Mouse (Mus musculus) intestine, embryonic 14.5 days (tissue): Measurements from ENCODE around the gene Lrfn1. TPM values are rescaled to one million over a fixed set of nuclear protein-coding genes. Genes with fewer than 3 reads are reported as not detected.

ENCODE experiments used
- ATAC-seq: fragments of 200-750 bp; cut with Nextera tagmentation; replicated peaks from 2 replicates; pipeline ENCODE4 v1.8.0; 2017; ENCODE audit warnings: low read depth, moderate number of reproducible peaks, moderate TSS enrichment, moderate library complexity; ENCODE audit not compliant: low FRiP score, low TSS enrichment
- DNase-seq: peaks from one replicate; pipeline ENCODE4 v3.0.0-alpha.2; 2018; ENCODE audit warnings: low spot score
- H3K27ac ChIP-seq: fragments of 300-500 bp; sonication (generic); 2 replicates; pipeline ENCODE4 v1.5.1; 2014; ENCODE audit warnings: low read depth, mild to moderate bottlenecking, control low read depth
- H3K27me3 ChIP-seq: fragments of 300-500 bp; sonication (generic); replicated peaks from 2 replicates; pipeline ENCODE4 v1.6.1; 2014; ENCODE audit warnings: low read length, control low read depth; ENCODE audit not compliant: control insufficient read depth, insufficient read depth
- H3K36me3 ChIP-seq: fragments of 300-500 bp; sonication (generic); 2 replicates; pipeline ENCODE4 v1.6.1; 2014; ENCODE audit warnings: low read length, control low read depth; ENCODE audit not compliant: control insufficient read depth, insufficient read depth
- H3K4me1 ChIP-seq: fragments of 300-500 bp; sonication (generic); replicated peaks from 2 replicates; pipeline ENCODE4 v1.6.1; 2014; ENCODE audit warnings: low read length, control low read depth, mixed read lengths; ENCODE audit not compliant: control insufficient read depth, insufficient read depth
- H3K4me2 ChIP-seq: fragments of 300-500 bp; sonication (generic); 2 replicates; pipeline ENCODE4 v1.6.1; 2014; ENCODE audit warnings: low read length
- H3K4me3 ChIP-seq: fragments of 300-500 bp; sonication (generic); 2 replicates; pipeline ENCODE4 v1.5.1; 2014; ENCODE audit warnings: low read depth, low read length, control low read depth, mixed read lengths
- H3K9ac ChIP-seq: fragments of 300-500 bp; sonication (generic); 2 replicates; pipeline ENCODE4 v1.6.1; 2014; ENCODE audit warnings: mild to moderate bottlenecking, low read length
- H3K9me3 ChIP-seq: fragments of 300-500 bp; sonication (generic); 2 replicates; pipeline ENCODE4 v1.6.1; 2016; ENCODE audit warnings: low read length, control low read depth; ENCODE audit not compliant: control insufficient read depth
- WGBS: fragments of 180-500 bp; shearing (Covaris S2); extraction: QIAGEN DNeasy Blood & Tissue Kit; methylation state at CpG from one replicate; pipeline ENCODE4 v1.1.7; 2014; 5-methylcytosine and 5-hydroxymethylcytosine counted together
- polyA plus RNA-seq: library from polyadenylated mRNA; unstranded; fragments of >200 nt; fragmentation: Nextera tagmentation; extraction: Ambion mirVana; gene quantifications from 2 replicates; pipeline ENCODE4 v1.2.1, GENCODE M21; 2014

The Lrfn1 gene
- polyA plus RNA-seq, 1 experiment from 2014 or later, result 4.1 TPM

DNA sequence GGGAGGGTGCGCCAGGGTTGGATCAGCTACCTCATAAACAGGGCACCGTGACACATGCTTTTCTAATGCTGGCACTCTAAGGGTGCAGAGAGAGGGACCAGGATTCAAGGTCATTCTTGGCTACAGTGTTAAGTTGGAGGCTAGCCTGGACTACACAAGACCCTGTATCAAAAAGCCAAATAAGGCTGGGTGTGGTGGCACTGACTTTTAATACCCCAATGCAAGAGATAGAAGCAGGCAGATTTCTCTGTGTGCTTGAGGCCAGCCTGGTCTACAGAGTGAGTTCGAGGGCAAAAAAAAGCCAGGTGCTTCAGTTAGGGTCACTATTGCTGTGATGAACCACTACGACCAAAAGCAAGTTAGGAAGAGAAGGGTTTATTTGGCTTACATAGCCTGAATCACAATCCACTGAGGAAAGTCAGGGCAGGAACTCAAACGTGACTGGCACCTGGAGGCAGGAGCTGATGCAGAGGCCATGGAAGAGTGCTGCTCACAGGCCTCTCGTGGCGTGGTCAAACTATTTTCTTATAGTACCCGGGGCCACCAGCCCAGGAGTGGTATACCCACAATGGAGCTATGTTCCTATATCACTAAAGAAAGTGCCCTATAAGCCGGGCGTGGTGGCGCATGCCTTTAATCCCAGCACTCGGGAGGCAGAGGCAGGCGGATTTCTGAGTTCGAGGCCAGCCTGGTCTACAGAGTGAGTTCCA lies 9.8 kb upstream of the Lrfn1 start:
- Histone ChIP-seq H3K36me3 (no peaks in the 10 kb centered on the region), H3K4me3 (no peak overlapping the region), H3K4me2 (no peak overlapping the region), H3K4me1 (no peaks in the 10 kb centered on the region), H3K27ac (no peak overlapping the region), H3K9me3 (no peaks in the 10 kb centered on the region), H3K27me3 (no peaks in the 10 kb centered on the region), H3K9ac (no peak overlapping the region)
- DNase-seq, result no peak
- no peak for ATAC-seq
- 90% methylated on average over 14 of the region's 14 CpGs for WGBS

DNA sequence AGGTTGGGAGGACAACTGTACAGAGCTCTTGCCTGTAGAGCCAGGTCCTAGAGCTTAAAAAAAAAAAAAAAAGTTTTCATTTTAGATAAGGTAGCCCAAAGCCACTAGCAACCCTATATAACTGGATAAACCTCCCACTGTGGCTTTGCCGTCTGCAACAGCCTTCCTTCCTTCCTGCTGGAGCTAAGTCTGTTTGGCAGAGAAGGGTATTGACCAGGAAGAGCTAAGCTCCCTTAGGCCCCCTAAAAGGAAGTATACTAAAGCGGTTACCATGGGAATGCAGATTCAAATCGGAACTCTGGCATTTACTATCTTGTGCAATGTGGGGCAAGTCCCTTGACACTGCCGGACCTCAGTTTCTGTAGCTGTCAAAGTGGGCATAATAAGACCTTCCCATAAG lies 9.1 kb upstream of the Lrfn1 start:
- Histone ChIP-seq H3K4me3 (no peak overlapping the region), H3K27ac (no peak overlapping the region), H3K4me2 (no peak overlapping the region), H3K9me3 (no peaks in the 10 kb centered on the region), H3K36me3 (no peaks in the 10 kb centered on the region), H3K27me3 (no peaks in the 10 kb centered on the region), H3K9ac (no peak overlapping the region), H3K4me1 (no peaks in the 10 kb centered on the region)
- no peak for ATAC-seq
- DNase-seq, result no peak
- 38% methylated on average over 4 of the region's 4 CpGs for WGBS

DNA sequence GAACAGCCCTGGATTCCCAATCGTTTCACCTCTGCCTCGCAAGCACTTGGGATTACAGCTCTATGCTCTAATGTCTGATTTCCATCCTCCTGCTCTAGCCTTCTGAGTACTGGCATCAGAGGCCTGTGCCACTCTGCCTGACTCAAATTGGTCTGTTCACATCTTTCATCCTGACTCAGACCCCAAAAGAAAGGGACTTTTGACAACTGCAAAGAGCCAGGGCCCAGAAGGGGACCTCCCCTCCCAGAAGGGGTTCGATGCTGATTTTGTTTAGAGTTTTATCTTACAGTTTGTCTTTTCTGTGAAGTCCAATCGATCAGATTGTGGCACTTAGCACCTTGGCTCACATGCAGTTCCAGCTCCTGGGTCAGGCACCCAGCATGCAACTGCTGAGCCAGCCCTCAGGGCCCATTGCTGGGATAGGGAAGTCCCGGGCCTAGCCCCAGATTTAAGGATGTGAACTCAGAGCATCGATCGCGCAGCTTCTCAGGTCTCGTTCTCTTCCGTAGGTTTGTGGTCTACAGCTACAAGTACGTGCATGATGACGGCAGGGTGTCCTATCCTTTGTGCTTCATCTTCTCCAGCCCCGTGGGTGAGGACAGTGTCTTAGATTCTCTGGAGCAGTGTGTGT lies 7.3 kb upstream of the Lrfn1 start:
- no peaks in the 10 kb centered on the region for H3K36me3 ChIP-seq
- WGBS, result 83% methylated on average over 13 of the region's 13 CpGs
- DNase-seq (no peak), ATAC-seq (no peak)
- H3K27ac ChIP-seq, result no peak overlapping the region
- H3K9me3 ChIP-seq, result no peaks in the 10 kb centered on the region
- H3K4me1 ChIP-seq, result no peaks in the 10 kb centered on the region
- no peaks in the 10 kb centered on the region for H3K27me3 ChIP-seq
- H3K4me2 ChIP-seq, result no peak overlapping the region
- no peak overlapping the region for H3K4me3 ChIP-seq
- H3K9ac ChIP-seq, result no peak overlapping the region

DNA sequence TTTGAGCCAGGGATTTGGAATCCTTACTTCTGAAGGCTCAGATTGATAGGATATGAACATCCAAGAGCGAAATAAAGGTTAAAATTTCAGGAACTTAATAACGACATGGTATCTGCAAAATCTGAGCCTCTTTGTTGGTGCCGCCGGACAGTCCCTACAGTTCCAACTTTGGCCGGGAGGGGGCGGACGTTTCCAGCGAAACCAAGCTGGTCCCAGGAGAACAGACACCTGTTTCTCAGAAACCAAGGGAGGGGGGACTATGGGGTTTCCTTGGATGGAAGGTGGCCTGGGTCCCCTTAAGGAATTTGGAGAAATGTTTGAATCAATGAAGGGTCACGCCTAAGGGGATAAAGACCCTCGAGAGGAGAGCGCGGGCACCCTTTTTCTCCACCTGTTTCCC lies 5.3 kb upstream of the Lrfn1 start:
- H3K4me3 ChIP-seq, result no peak overlapping the region
- ATAC-seq (no peak), DNase-seq (peak; percentile 98)
- WGBS, result 8% methylated on average over 12 of the region's 12 CpGs
- no peak overlapping the region for H3K27ac ChIP-seq
- no peaks in the 10 kb centered on the region for H3K9me3 ChIP-seq
- no peak overlapping the region for H3K9ac ChIP-seq
- no peaks in the 10 kb centered on the region for H3K27me3 ChIP-seq
- no peaks in the 10 kb centered on the region for H3K4me1 ChIP-seq
- no peaks in the 10 kb centered on the region for H3K36me3 ChIP-seq
- H3K4me2 ChIP-seq, result no peak overlapping the region

DNA sequence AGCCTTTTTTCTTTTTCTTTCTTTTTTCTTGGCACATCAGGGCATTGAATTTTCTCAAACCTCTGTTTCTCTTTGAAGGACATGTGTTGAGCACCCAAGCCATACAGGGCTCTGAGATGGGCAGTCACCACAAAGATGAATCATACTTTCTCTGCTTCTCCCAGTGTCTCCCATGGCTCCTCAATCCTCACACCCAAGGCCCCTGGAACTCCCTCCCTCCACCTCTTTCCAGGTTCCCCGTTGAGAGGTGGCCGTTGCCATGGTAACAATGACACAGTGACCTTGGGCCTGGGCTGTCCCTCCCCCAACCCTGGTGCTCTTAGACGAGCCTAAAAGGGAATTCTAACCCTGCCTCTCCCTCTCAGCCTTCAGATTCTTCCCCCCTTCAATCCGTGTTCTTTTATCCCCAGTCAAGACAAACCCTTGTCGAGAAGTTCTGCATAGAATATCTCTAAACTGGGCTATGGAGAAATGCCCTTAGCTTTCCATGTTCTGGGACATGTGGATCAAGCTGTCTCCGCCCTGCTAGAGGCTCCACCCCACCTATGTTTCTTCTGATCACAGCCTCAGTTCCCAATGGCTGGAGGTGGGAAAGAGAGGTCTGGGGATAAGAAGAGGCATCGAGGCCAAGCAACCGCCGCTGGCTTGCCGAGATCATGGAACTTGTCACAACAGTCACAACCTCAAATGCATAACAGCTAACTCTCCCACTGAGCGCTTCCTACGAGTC lies 4.5 kb upstream of the Lrfn1 start:
- no peak overlapping the region for H3K4me2 ChIP-seq
- no peak for ATAC-seq
- H3K9me3 ChIP-seq, result no peaks in the 10 kb centered on the region
- no peaks in the 10 kb centered on the region for H3K4me1 ChIP-seq
- no peak overlapping the region for H3K9ac ChIP-seq
- no peaks in the 10 kb centered on the region for H3K27me3 ChIP-seq
- H3K36me3 ChIP-seq, result no peaks in the 10 kb centered on the region
- H3K4me3 ChIP-seq, result no peak overlapping the region
- DNase-seq, result no peak
- 17% methylated on average over 12 of the region's 12 CpGs for WGBS
- H3K27ac ChIP-seq, result no peak overlapping the region

DNA sequence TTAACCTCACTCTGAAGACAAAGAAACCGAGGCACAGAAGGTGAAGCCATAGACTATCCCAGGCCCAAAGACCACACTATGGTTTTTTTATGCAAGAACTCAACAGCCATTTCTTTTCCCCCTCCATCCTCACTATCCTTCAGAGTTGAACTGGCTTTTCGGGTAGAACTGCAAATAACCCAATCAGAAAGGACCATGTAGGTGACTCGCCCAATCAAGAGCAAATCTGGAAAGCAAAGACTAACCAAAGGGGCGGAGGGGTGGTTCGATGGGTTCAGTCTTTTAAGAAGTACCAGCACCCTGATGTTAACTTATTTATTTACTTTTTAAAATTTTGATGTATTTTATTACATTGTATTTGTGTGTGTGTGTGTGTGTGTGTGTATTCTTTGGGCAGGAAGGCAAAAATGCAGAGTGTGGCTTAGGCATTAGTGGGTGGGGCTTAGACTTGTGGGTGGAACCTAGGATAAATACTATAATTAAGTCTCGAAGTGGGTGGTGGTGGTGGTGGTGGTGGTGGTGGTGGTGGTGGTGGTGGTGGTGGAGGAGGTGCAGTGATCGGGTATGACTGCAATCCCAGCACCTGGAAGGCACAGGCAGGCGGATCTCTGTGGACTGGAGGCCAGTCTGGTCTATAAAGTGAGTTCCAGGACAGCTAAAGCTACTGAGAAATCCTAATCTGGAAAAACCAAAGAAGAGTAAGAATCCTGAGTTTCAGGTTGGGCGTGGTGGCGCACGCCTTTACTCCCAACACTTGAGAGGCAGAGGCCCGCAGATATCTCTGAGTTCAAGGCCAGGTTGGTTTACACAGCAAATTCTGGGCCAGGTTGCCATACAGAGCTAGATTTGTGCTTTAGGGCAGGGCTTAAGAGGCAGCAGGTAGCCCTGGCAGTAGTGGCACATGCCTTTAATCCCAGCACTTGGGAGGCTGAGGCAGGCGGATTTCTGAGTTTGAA lies 3.6 kb upstream of the Lrfn1 start:
- no peak overlapping the region for H3K27ac ChIP-seq
- H3K4me1 ChIP-seq, result peaks cover 7% of the 10 kb centered on the region
- H3K36me3 ChIP-seq, result no peaks in the 10 kb centered on the region
- DNase-seq, result no peak
- H3K9me3 ChIP-seq, result no peaks in the 10 kb centered on the region
- no peak overlapping the region for H3K4me3 ChIP-seq
- no peak for ATAC-seq
- H3K9ac ChIP-seq, result no peak overlapping the region
- 67% methylated on average over 13 of the region's 13 CpGs for WGBS
- no peaks in the 10 kb centered on the region for H3K27me3 ChIP-seq
- H3K4me2 ChIP-seq, result no peak overlapping the region

DNA sequence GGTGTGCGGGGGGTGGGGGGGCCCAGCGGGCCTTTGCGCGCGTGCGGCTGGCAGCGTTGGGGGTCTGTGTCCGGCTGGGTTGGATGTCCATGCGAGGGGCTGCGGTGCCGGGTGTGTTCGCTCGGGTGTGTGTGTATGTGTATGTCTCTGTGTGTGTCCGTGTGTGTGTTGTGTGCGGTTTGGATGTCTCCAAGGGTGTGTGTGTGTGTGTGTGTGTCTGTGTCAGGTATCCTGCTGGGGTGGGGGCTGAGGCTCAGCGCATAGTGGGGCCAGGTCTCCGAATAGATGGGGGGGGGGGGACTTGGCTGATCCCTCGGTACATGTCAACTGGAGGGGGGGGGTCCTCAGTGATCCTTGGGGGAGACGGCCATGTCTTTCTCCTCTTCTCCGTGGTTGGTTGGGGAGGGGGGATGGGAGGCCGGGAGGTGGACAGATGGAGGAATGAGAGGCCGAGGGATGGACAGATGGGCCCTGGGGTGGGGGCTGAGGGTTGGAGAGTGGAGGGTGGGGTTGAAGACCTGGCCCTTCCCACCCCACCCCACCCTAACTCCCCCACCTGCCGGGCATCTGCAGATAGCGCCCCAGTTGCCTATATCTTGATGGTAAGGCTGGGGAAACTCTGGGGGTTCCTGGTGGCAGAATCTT lies 703 bp downstream of the Lrfn1 start:
- Histone ChIP-seq H3K36me3 (peaks cover 9% of the 10 kb centered on the region; the same call in 1 of the 2 replicates), H3K9me3 (no peaks in the 10 kb centered on the region), H3K4me3 (peak overlapping the region; percentile 73), H3K4me1 (peaks cover 7% of the 10 kb centered on the region), H3K4me2 (peak overlapping the region; percentile 88), H3K9ac (peak overlapping the region; percentile 79), H3K27me3 (no peaks in the 10 kb centered on the region), H3K27ac (no peak overlapping the region)
- ATAC-seq (peak; percentile 12; the same call in 1 of the 2 replicates), DNase-seq (no peak)
- 3% methylated on average over 19 of the region's 24 CpGs for WGBS

DNA sequence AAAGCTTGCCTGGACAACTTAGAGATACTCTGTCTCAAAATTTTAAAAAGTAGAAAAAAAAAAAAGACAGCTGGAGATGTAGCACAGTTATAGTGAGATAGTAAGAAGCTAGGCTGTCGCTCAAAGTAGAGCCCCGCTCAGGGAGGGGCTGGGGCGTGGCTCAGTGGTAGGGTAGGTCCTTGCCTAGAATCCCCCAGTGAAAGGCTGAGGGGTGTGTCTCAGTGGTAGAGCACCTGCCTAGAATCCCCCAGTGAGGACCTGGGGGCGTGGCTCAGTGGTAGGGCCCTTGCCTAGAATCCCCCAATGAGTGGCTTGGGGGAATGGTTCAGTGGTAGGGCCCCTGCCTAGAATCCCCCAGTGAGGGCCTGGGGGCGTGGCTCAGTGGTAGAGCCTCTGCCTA lies 8.6 kb downstream of the Lrfn1 start:
- Histone ChIP-seq H3K4me1 (no peaks in the 10 kb centered on the region), H3K9me3 (no peaks in the 10 kb centered on the region), H3K4me2 (no peak overlapping the region), H3K36me3 (peaks cover 52% of the 10 kb centered on the region), H3K4me3 (no peak overlapping the region), H3K9ac (no peak overlapping the region), H3K27me3 (no peaks in the 10 kb centered on the region), H3K27ac (no peak overlapping the region)
- WGBS, result 100% methylated on average over 4 of the region's 5 CpGs
- DNase-seq, result no peak
- no peak for ATAC-seq
